ENCODE assay signal across 10 mouse cellular contexts in the genomic region with DNA sequence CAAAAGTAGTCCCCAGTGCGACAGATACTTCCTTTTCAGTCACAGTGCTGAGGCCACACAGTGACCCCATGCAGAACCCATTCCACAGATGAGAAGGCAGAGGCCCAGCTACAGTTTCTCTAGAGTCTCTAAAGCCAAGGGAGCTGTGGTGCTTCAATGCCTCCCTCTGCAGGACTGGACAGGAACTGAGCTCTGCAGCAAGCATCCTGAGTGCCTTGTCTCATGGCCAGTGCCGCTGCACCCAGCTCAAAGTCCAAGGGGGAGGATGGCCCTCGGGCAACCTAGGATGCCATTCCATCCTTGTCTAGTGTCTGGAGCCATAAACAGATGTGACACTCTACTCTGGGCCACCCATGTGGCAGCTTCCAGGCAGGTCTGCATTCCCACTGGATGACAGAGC. TPM values are rescaled to one million over a fixed set of nuclear protein-coding genes. Genes with fewer than 3 reads are reported as not detected.
DNase-seq lines count a peak whose midpoint lies in the region; ATAC-seq and TF ChIP-seq lines count a peak whose summit lies in the region.
"Had no signal": no experiment of that assay in that cellular context is flagged by ENCODE, and none has a peak within 500 bp of the region (broad histone marks: within the 10 kb centered on the region; RNA-seq: fewer than 3 reads in every experiment).

No protein-coding gene starts in this region.

- intact Hi-C loops in left cerebral cortex, postnatal 25 days (cut with DNase I) = loop anchor here (5.0 kb wide), 1 partner anchor 58 kb away; the partner anchor contains the start of genes BC024978 and Snrpa

- TF ChIP-seq CTCF in lung, postnatal 0 days (IDR thresholded peaks at IDR 0.05) = peak; percentile 67

- no peak for ATAC-seq in forebrain, embryonic 16.5 days
- no peak for ATAC-seq in lung, postnatal 0 days
- ATAC-seq in erythroid progenitor cell, adult 5-6 weeks (replicated peaks; ENCODE audit: low FRiP score, poor library complexity, severe bottlenecking) = no peak
- ATAC-seq: Patski had no signal

- no peak overlapping the region for H3K4me2 ChIP-seq in forebrain, embryonic 16.5 days (ENCODE audit: low read length)
- no peak overlapping the region for H3K4me2 ChIP-seq in lung, postnatal 0 days (replicated peaks; ENCODE audit: low read depth, low read length)
- H3K4me2 ChIP-seq: embryonic facial prominence, embryonic 12.5 days had no signal

- peaks cover 50% of the 10 kb centered on the region for H3K4me1 ChIP-seq in forebrain, embryonic 10.5 days
- peaks cover 26% of the 10 kb centered on the region for H3K4me1 ChIP-seq in forebrain, embryonic 16.5 days (replicated peaks; ENCODE audit: control insufficient read depth, insufficient read depth, low read length)
- H3K4me1 ChIP-seq in lung, postnatal 0 days (ENCODE audit: insufficient read depth, low read depth, low read length) = peaks cover 10% of the 10 kb centered on the region; the same call in 1 of the 2 replicates

- H3K9ac ChIP-seq in forebrain, embryonic 16.5 days (replicated peaks; ENCODE audit: low read depth, low read length) = no peak overlapping the region
- H3K9ac ChIP-seq in lung, postnatal 0 days (replicated peaks; ENCODE audit: low read depth) = no peak overlapping the region
- H3K9ac ChIP-seq: embryonic facial prominence, embryonic 12.5 days had no signal

- H3K9me3 ChIP-seq in forebrain, embryonic 10.5 days = no peaks in the 10 kb centered on the region
- no peaks in the 10 kb centered on the region for H3K9me3 ChIP-seq in forebrain, embryonic 16.5 days (ENCODE audit: control insufficient read depth, low read length)
- no peaks in the 10 kb centered on the region for H3K9me3 ChIP-seq in lung, postnatal 0 days (ENCODE audit: low read length)
- H3K9me3 ChIP-seq: embryonic facial prominence, embryonic 12.5 days had no signal

- peak overlapping the region; percentile 31; the same call in 1 of the 2 replicates for H3K27ac ChIP-seq in forebrain, embryonic 10.5 days
- no peak overlapping the region for H3K27ac ChIP-seq in forebrain, embryonic 16.5 days (ENCODE audit: low read length)
- H3K27ac ChIP-seq in lung, postnatal 0 days (ENCODE audit: low read length) = no peak overlapping the region
- H3K27ac ChIP-seq: embryonic facial prominence, embryonic 12.5 days had no signal

- peaks cover 13% of the 10 kb centered on the region; the same call in 1 of the 2 replicates for H3K27me3 ChIP-seq in forebrain, embryonic 10.5 days (ENCODE audit: poor library complexity, severe bottlenecking)
- no peaks in the 10 kb centered on the region for H3K27me3 ChIP-seq in forebrain, embryonic 16.5 days (replicated peaks; ENCODE audit: control insufficient read depth, insufficient read depth, low read length)
- no peaks in the 10 kb centered on the region for H3K27me3 ChIP-seq in lung, postnatal 0 days (replicated peaks; ENCODE audit: insufficient read depth, low read length)
- H3K27me3 ChIP-seq: embryonic facial prominence, embryonic 12.5 days; Patski had no signal

- H3K4me3 ChIP-seq in forebrain, embryonic 10.5 days = no peak overlapping the region
- no peak overlapping the region for H3K4me3 ChIP-seq in forebrain, embryonic 16.5 days (replicated peaks; ENCODE audit: low read length)
- no peak overlapping the region for H3K4me3 ChIP-seq in lung, postnatal 0 days (ENCODE audit: low read depth, low read length)
- H3K4me3 ChIP-seq: embryonic facial prominence, embryonic 12.5 days had no signal

- no peak for DNase-seq in forebrain, embryonic 10.5 days (ENCODE audit: extremely low spot score, low spot score)
- peak; percentile 36 for DNase-seq in lung, postnatal 0 days (ENCODE audit: low spot score)
- no peak for DNase-seq in lung, postnatal 25 days (ENCODE audit: low spot score)
- peak; percentile 58 to 69 for DNase-seq in cerebellum, postnatal 14 days
- peak; percentile 23 for DNase-seq in mesoderm, embryonic 11.5 days (ENCODE audit: low read depth, low spot score)
- no peak for DNase-seq in left cerebral cortex, postnatal 25 days (ENCODE audit: low spot score in 2 of 2)

- TF ChIP-seq EP300 in lung, postnatal 0 days (IDR thresholded peaks at IDR 0.05) = no peak

- WGBS in forebrain, embryonic 10.5 days = 85% methylated on average over 3 of the region's 3 CpGs
- 81% methylated on average over 3 of the region's 3 CpGs for WGBS in forebrain, embryonic 16.5 days
- 66% methylated on average over 3 of the region's 3 CpGs for WGBS in lung, postnatal 0 days

- peaks cover 23% of the 10 kb centered on the region for H3K36me3 ChIP-seq in forebrain, embryonic 10.5 days (replicated peaks)
- peaks cover 5% of the 10 kb centered on the region for H3K36me3 ChIP-seq in forebrain, embryonic 16.5 days (ENCODE audit: control insufficient read depth, insufficient read depth)
- H3K36me3 ChIP-seq in lung, postnatal 0 days (ENCODE audit: insufficient read depth, low read length) = no peaks in the 10 kb centered on the region
- H3K36me3 ChIP-seq: embryonic facial prominence, embryonic 12.5 days had no signal

RNA-seq across cellular contexts. Expression of gene Numbl, which starts 2.5 kb away (rescaled TPM):
- 13.6 and 15.6 TPM in 2 replicates for polyA plus RNA-seq in forebrain, embryonic 10.5 days (2016; fragmentation: Nextera tagmentation; extraction: Ambion mirVana)
- polyA plus RNA-seq in forebrain, embryonic 16.5 days (2015; fragmentation: Nextera tagmentation; extraction: Ambion mirVana) = 42.2 and 43.3 TPM in 2 replicates
- polyA plus RNA-seq in lung, postnatal 0 days (2015; fragmentation: Nextera tagmentation; extraction: Ambion mirVana) = 11.6 and 11.7 TPM in 2 replicates
- total RNA-seq in erythroid progenitor cell, adult 5-6 weeks (2015; ENCODE audit: low replicate concordance) = 0.72 TPM in 1 of 2 replicates, not detected in the other
- under 0.01 and 2.0 TPM in 2 replicates for total RNA-seq in erythroid progenitor cell, adult 5-6 weeks (2017; ENCODE audit: low replicate concordance)
- total RNA-seq in left cerebral cortex, postnatal 25 days (2021) = 100 to 1,000 TPM; 119 to 130 TPM

RNA-seq across cellular contexts. Expression of gene Coq8b, which starts 22.9 kb away (rescaled TPM):
- 24.1 and 24.4 TPM in 2 replicates for polyA plus RNA-seq in forebrain, embryonic 10.5 days (2016; fragmentation: Nextera tagmentation; extraction: Ambion mirVana)
- polyA plus RNA-seq in forebrain, embryonic 16.5 days (2015; fragmentation: Nextera tagmentation; extraction: Ambion mirVana) = 26.3 and 27.2 TPM in 2 replicates
- 21.3 and 23.6 TPM in 2 replicates for polyA plus RNA-seq in lung, postnatal 0 days (2015; fragmentation: Nextera tagmentation; extraction: Ambion mirVana)
- 2.9 TPM in 1 of 2 replicates, not detected in the other for total RNA-seq in erythroid progenitor cell, adult 5-6 weeks (2015; ENCODE audit: low replicate concordance)
- total RNA-seq in erythroid progenitor cell, adult 5-6 weeks (2017; ENCODE audit: low replicate concordance) = 7.7 TPM in 1 of 2 replicates, not detected in the other
- total RNA-seq in left cerebral cortex, postnatal 25 days (2021) = 10 to 100 TPM; 32.5 to 37.2 TPM

RNA-seq across cellular contexts. Expression of gene Itpkc, which starts 27.3 kb away (rescaled TPM):
- 4.4 and 5.3 TPM in 2 replicates for polyA plus RNA-seq in forebrain, embryonic 10.5 days (2016; fragmentation: Nextera tagmentation; extraction: Ambion mirVana)
- polyA plus RNA-seq in forebrain, embryonic 16.5 days (2015; fragmentation: Nextera tagmentation; extraction: Ambion mirVana) = 6.2 and 6.4 TPM in 2 replicates
- polyA plus RNA-seq in lung, postnatal 0 days (2015; fragmentation: Nextera tagmentation; extraction: Ambion mirVana) = 2.9 and 4.1 TPM in 2 replicates
- 1.8 and 4.2 TPM in 2 replicates for total RNA-seq in erythroid progenitor cell, adult 5-6 weeks (2015; ENCODE audit: low replicate concordance)
- total RNA-seq in erythroid progenitor cell, adult 5-6 weeks (2017; ENCODE audit: low replicate concordance) = 0.39 and 5.4 TPM in 2 replicates
- 1 to 10 TPM; 7.5 to 8.8 TPM for total RNA-seq in left cerebral cortex, postnatal 25 days (2021)

RNA-seq across cellular contexts. Expression of gene Snrpa, which starts 59.6 kb away (rescaled TPM):
- polyA plus RNA-seq in forebrain, embryonic 10.5 days (2016; fragmentation: Nextera tagmentation; extraction: Ambion mirVana) = 418 and 425 TPM in 2 replicates
- polyA plus RNA-seq in forebrain, embryonic 16.5 days (2015; fragmentation: Nextera tagmentation; extraction: Ambion mirVana) = 227 and 232 TPM in 2 replicates
- 69.7 and 75.8 TPM in 2 replicates for polyA plus RNA-seq in lung, postnatal 0 days (2015; fragmentation: Nextera tagmentation; extraction: Ambion mirVana)
- total RNA-seq in erythroid progenitor cell, adult 5-6 weeks (2015; ENCODE audit: low replicate concordance) = 41.1 and 41.9 TPM in 2 replicates
- 7.8 and 14.8 TPM in 2 replicates for total RNA-seq in erythroid progenitor cell, adult 5-6 weeks (2017; ENCODE audit: low replicate concordance)
- total RNA-seq in left cerebral cortex, postnatal 25 days (2021) = 10 to 100 TPM; 81.9 to 85.2 TPM

Comparison
In these comparisons a context has a peak if more than half of its experiments do, and no peak if none do; other contexts are left out.
1. DNase-seq: peak in lung, postnatal 0 days (single experiment), cerebellum, postnatal 14 days (2 of 2) and mesoderm, embryonic 11.5 days (single experiment); none in forebrain, embryonic 10.5 days (single experiment), lung, postnatal 25 days (single experiment) and left cerebral cortex, postnatal 25 days (0 of 2).